Mouse (Mus musculus) left cerebral cortex, postnatal 25 days (tissue): ENCODE measurements around the gene Llcfc1. TPM values are rescaled to one million over a fixed set of nuclear protein-coding genes. Genes with fewer than 3 reads are reported as not detected.

Experiments
- DNase-seq, 2 experiments: peaks; one replicate each; pipeline ENCODE4 v3.0.0; 2022; ENCODE audit warnings: low spot score in 2 of 2, mixed read lengths in 1 of 2
- intact Hi-C: fragments of 180-260 bp; cut with DNase I; formaldehyde crosslinking; loops from one replicate; pipeline ENCODE4 v1.15.1; 2025
- total RNA-seq, 2 experiments: library from RNA; stranded (reverse); gene quantifications; 2 replicates each; pipeline ENCODE4 v1.2.3; 2021

The Llcfc1 gene
- total RNA-seq, 2 experiments from 2014 or later: not detected

DNA sequence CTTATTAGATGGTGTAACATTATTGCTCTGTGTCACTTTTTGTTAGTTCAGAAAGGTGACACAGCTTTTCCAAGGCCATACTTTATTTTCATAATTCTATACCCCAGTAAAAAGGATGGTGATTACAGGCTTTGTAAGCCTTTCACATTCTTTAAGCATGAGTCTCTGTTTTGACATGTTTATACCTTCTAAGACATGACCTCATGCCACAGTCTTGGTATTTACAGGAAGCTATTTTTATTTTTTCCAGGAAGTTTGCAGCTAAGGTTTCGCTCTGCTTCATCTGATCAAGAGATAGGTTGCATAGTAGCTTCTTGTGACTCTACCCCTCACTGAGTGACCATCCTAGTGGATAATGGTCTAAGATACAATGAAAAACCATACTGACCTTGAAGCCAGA lies 10.2 kb downstream of the Llcfc1 start:
- intact Hi-C loops: no loop called here
- DNase-seq: no peak

DNA sequence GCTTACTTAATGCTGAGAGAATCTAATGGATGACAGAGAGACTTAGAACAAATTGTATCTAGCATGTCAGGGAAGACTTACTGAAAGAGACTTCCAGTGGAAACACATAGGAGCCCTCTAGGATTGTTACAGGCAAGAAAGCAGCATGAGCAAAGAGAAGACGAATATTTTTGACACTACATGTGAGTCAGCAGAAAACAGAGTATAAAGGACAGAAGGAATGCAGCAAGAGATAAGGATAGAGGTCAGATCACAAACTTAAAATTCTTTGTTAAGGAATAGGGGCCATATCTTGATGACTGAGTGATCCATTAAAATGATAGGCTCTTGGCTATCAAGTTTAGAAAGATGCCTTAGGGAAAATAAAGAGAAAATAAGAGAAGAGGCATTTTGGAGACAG lies 17.0 kb downstream of the Llcfc1 start:
- intact Hi-C loops: no loop called here
- no peak for DNase-seq

DNA sequence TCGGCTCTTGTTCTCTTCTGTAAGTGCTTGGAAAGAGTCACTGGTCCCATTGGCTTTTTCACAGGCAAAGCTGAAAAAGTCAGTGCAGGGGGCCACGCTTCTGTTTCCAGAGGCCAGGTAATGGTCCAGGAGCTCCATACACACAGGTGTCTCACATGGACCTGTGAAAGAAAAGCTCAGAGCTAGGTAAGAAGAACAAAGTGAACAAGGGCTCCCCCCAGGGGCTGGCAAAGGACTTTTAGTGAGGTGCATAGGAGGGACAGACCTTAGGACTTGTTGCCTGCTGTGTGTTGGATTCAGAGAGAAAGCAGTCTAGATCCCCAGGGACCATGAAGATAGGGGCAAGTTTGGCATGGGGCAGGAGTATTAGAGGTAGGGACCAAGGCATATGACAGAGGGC lies 18.7 kb downstream of the Llcfc1 start:
- intact Hi-C loops: no loop called here

DNA sequence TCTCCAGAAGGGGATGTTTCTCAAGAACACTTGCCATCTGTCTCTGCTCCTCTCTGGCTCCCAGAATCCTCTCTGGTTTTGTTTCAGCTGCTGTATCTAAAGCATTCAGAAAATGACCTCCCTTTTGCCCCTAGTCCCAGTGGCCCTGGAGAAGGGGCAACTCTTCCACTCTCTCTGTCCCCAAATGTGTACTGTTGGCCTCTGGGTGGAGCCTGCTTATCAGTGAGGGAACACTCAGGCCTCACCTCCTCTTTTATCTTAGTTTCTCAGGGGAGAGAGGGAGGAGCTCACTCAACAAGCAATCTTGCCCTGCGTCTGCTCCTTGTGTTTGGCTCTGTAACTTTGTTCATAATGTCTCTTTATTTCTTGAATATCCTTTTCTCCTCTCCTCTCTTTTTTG lies 19.9 kb downstream of the Llcfc1 start, which contains the start of gene Kel:
Gene Kel (minus strand): TSS at position 217 of the 400 bp plus-strand sequence.
- intact Hi-C loops: no loop called here
- DNase-seq: no peak

More for the DNA sequence above, 18.7 kb downstream of the Llcfc1 start:
- no peak for DNase-seq

DNA sequence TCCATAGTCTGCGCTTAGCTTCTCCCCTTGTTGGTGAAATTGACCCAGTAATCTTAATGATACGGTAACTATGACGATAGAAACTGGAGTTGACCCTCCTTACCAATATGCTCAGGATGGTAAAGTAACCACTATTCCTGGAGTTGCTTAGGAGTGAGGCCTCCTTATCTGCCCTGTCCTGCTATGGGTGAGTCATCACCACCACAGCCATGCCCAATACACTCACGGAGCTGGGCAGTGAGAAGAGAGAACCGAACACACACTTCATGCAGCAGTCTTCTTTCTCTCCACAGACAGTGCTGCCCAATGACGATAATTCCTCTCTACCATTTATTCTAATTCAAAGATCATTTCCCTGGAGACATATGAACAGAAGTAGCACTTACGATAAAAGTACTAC lies 22.0 kb downstream of the Llcfc1 start:
- intact Hi-C loops: no loop called here
- DNase-seq: no peak

DNA sequence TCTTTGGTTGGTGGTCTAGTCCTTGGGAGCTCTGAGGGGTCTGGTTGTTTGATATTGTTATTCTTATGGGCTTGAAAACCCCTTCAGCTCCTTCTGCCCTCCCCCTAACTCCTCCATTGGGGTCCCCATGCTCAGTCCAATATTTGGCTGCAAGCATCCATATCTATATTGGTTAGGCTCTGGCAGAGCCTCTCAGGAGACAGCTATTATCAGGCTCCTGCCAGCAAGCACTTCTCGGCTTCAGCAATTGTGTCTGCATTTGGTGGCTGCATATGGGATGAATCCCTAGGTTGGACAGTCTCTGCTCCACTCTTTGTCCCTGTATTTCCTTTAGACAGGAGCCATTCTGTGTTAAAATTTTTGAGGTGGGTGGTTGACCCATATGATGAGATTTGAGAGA lies 26.1 kb downstream of the Llcfc1 start:
- intact Hi-C loops: no loop called here
- no peak for DNase-seq

DNA sequence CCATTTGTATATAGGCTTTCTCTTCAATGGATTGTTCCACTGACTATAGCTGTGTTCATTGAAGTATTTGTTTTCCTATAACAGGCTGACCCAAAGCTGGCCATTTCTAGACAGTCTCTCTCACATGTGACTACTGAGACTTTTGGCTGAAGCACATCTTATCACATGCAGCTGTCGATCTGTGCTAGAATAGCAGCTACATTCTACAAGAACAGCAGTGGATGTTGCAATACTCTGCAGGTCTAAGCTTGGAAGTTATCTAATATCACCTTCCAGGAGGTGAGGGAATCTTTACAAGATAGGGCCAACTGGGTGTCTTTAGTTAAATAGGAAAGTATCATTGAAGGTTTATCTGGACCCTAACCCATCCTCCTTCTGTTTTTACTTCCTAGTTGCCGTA lies 37.2 kb downstream of the Llcfc1 start:
- DNase-seq: no peak
- intact Hi-C loops: no loop called here

DNA sequence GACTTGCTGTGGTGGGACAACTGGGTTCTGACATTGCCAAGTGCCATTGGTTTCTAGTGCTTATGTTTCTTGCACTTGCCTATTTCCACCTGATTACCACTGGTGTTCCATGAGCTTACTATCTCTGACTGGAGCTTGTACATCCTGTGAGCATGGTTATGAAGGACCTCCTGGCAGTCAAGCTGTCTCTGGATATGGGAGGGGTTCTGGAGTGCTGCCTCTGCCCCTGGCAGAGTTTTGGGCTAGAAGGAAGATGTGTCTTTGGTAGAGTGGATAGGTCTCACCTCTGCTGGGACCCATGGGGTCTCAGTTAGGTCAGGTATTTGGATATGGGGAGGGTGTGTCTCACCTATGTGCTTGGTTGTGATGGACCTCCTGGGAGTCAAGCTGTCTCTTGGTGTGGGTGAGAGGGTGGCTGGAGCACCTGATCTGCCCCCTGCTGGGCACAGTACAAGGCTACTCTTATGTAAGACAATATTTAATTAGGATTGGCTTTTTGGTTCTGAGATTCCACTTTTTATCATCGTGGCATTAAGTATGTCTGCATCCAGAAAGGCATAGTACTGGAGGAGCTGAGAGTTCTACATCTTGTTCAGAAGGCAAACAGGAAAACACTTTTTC lies 43.9 kb downstream of the Llcfc1 start:
- DNase-seq: no peak
- intact Hi-C loops: no loop called here

DNA sequence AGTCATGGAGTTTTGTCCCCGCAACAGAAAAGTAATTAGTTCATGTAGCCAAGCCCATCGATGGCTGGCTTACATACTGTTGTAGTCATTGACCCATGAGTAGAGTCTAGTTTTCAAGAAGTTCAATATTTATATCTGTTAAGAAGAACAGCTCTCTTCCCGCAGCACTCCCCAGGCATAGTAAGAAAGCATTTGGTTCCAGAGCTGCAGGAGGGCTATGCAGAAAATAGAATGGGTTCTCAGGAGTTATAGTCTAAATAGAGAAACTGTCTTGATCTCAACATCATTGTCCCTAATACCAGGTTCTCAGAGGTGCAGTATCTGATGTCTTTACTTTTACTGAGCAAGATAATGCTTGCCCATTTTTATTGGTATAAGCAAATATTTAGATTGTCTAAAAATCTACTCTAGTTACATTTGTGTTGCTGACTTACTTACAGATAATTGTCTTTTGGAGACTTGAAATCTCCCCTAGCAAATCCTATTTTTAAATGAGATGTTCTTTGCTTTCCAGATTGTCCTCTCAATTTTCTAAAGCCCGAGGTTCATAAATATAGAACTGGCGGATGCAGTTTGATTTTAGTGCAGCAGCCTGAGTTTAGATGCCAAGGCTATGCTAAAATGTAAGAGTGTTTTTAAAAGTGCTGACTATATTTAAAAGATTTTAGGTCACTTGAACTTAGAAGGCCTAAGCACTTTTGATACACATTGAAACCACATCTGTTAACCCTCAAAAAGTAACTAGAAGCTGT lies 50.7 kb downstream of the Llcfc1 start:
- DNase-seq: peak in 1 of 2 experiments; percentile 63
- intact Hi-C loops: no loop called here

Other genes with a start within 250 kb of the Llcfc1 start
- gene Gm10334, start 238.3 kb upstream of the Llcfc1 start, total RNA-seq: under 1 TPM in 1 of 2 experiments, not detected in 1; 0.71 TPM
- not detected for gene Prss1, start 225.5 kb upstream of the Llcfc1 start, total RNA-seq
- gene Prss2, start 162.6 kb upstream of the Llcfc1 start, total RNA-seq: not detected
- gene Ephb6, start 78.9 kb upstream of the Llcfc1 start, total RNA-seq: 100 to 1,000 TPM; 116 to 117 TPM
- 1 to 10 TPM; 1.5 to 2.7 TPM for gene Trpv6, start 48.0 kb upstream of the Llcfc1 start, total RNA-seq
- not detected for gene Trpv5, start 3.7 kb upstream of the Llcfc1 start, total RNA-seq
- gene Kel, start 19.9 kb downstream of the Llcfc1 start, total RNA-seq: not detected
- not detected for gene Olfr459, start 90.7 kb downstream of the Llcfc1 start, total RNA-seq
- gene Pip, start 163.1 kb downstream of the Llcfc1 start, total RNA-seq: not detected
- gene Sval2, start 168.6 kb downstream of the Llcfc1 start, total RNA-seq: not detected